Mouse (Mus musculus): ENCODE data around the gene Lipo2. TPM values are rescaled to one million over a fixed set of nuclear protein-coding genes. Genes with fewer than 3 reads are reported as not detected.
"Not testable (repeated sequence)": the region's sequence is repeated elsewhere in the genome, so short reads cannot be mapped to it uniquely, and the experiment has no call there.

Lipo2 gene
- polyA plus RNA-seq (2012; rRNA removed) = 0.06 and 0.15 TPM in 2 replicates

DNA sequence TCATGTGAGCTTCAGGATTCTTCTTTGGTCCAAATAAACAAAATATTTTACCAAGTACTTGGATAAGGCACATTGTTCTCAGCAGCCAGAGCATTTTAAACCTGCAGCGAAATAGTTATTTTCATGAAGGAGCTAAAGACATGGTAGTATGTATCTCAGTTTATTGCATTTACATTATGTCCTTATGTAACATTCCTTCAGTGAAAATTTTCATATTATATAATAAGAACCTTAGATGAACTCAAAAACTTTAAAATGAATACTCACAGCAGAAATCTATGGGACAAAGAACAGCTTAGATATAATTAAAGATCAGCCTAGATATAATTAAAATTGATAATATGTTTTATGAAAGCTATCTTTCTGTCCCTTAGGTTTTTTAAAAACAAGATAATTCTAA lies at the start of gene Lipo2:
Gene Lipo2 (minus strand): TSS at position 101 of the 400 bp plus-strand sequence.
- not testable (repeated sequence) for DNase-seq (ENCODE audit: low spot score)

DNA sequence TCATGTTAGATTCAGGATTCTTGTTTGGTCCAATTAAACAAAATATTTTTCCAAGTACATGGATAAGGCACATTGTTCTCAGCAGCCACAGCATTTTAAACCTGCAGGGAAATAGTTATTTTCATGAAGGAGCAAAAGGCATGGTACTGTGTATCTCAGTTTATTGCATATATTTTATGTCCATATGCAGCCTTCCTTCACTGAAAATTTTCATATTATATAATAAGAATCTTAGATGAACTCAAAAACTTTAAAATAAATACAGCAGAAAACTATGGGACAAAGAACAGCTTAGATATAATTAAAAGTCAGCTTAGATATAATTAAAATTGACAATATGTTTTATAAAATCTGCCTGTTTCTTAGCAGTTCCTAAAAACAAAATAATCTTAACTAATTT lies 36.2 kb upstream of the Lipo2 start, which contains the start of gene Lipo1:
Gene Lipo1 (minus strand): TSS at position 101 of the 400 bp plus-strand sequence.
- not testable (repeated sequence) for DNase-seq (ENCODE audit: low spot score)

DNA sequence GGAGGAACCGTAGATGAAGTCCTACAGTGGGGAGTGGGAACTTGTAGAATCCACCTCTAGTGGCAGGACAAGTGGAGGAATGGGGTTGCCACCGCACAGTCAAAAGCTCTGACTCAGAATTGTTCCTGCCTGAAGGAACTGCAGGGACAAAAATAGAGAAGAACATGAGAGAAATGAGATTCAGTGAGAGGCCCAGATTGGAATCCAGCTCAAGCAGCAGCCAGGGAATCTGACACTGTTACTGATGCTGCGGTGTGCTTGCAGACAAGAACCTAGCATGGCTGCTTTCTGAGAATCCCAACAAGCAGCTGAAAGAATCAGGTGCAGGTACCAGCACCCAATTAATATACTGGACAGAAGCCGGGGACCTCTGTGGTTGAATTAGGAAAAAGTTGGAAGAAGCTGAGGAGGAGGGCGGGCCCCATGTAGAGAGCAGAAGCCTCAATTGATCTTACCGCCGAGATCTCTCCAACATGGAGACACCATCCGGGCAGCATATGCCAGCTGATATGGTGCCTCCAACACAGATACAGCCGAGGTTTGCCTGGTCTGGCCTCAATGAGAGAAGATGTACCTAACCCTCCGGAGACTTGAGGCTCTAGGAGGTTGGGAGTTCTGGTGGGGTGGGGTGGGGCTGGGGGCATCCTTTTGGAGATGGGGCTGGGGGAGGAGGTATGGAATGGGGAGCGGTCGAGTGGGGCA lies 35.6 kb upstream of the Lipo2 start:
- no peak for DNase-seq (ENCODE audit: low spot score)

DNA sequence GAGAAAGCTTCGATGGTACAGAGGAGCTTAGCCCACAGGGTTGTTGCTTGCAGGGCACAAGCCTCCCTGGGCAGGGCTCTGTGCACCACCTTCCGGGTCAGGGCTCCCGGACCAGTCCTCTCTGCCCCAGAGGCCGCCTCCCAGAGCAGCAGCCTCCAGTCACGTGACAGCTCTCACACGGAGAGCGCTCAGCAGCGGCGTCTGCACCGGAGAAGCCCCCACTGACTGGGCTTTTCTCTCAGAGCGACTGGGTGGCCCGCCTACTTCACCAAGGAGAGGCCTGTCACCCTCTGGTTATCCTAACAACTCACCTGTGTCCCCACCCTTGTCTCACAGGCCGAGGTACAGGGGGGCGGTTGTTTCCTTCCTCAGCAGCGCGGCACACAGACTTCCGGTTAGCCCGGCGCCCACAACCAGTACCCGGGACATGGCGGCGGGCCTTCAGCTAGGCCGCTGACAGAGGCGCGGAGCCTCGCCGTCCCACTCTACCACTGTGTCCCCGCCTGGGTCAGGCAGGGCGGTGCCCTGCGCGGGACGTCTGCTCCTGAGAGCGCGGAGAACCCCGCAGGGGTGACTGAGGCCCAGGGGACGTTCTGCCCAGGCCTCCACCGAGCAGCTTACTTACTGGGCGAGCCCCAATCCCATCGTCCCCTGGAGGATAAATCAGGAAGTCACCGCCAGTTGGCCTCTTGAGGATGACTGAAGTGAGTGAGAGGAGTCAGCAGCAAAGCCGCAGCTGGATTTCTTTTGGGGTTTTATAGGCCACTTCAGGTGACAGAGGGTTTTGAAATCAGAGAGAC lies 10.3 kb upstream of the Lipo2 start, which contains the start of gene Lipo3:
Gene Lipo3 (minus strand): TSS at position 665 of the 800 bp plus-strand sequence.
- peak; percentile 25 for DNase-seq (ENCODE audit: low spot score)

Other genes with a start within 250 kb of the Lipo2 start
- not detected in 2 replicates for gene Lipo4, start 233.6 kb downstream of the Lipo2 start, polyA plus RNA-seq (2012; rRNA removed)
- gene Gm8978, start 126.1 kb downstream of the Lipo2 start, polyA plus RNA-seq (2012; rRNA removed) = not detected in 2 replicates
- gene Lipo3, start 10.6 kb upstream of the Lipo2 start, polyA plus RNA-seq (2012; rRNA removed) = 10.9 and 11.5 TPM in 2 replicates
- not detected in 2 replicates for gene Lipo1, start 36.1 kb upstream of the Lipo2 start, polyA plus RNA-seq (2012; rRNA removed)
- gene Lipf, start 209.8 kb upstream of the Lipo2 start, polyA plus RNA-seq (2012; rRNA removed) = not detected in 2 replicates

Data from urinary bladder, adult 2 months (tissue).